Mouse (Mus musculus) liver, embryonic 15.5 days (tissue): ENCODE results near the gene Specc1l. TPM values are rescaled to one million over a fixed set of nuclear protein-coding genes. Genes with fewer than 3 reads are reported as not detected.
"Not testable (repeated sequence)": the region's sequence is repeated elsewhere in the genome, so short reads cannot be mapped to it uniquely, and the experiment has no call there.

Experiments used
- ATAC-seq: fragments of 200-750 bp; cut with Nextera tagmentation; 2 replicates; pipeline ENCODE4 v1.8.0; 2017; ENCODE audit warnings: moderate number of reproducible peaks, mild to moderate bottlenecking, moderate library complexity; ENCODE audit not compliant: insufficient read depth
- H3K27ac ChIP-seq: fragments of 300-500 bp; sonication (generic); replicated peaks from 2 replicates; pipeline ENCODE4 v1.5.1; 2015; ENCODE audit warnings: mild to moderate bottlenecking, inconsistent platforms
- H3K27me3 ChIP-seq: fragments of 300-500 bp; sonication (generic); 2 replicates; pipeline ENCODE4 v1.6.1; 2015; ENCODE audit warnings: mild to moderate bottlenecking, inconsistent platforms
- H3K36me3 ChIP-seq: fragments of 300-500 bp; sonication (generic); replicated peaks from 2 replicates; pipeline ENCODE4 v1.6.1; 2015; ENCODE audit warnings: moderate library complexity, mild to moderate bottlenecking, inconsistent platforms
- H3K4me1 ChIP-seq: fragments of 300-500 bp; sonication (generic); replicated peaks from 2 replicates; pipeline ENCODE4 v1.6.1; 2015; ENCODE audit warnings: inconsistent platforms
- H3K4me2 ChIP-seq: fragments of 300-500 bp; sonication (generic); 2 replicates; pipeline ENCODE4 v1.6.1; 2015; ENCODE audit warnings: moderate library complexity, mild to moderate bottlenecking, inconsistent platforms
- H3K4me3 ChIP-seq: fragments of 300-500 bp; sonication (generic); replicated peaks from 2 replicates; pipeline ENCODE4 v1.5.1; 2015; ENCODE audit warnings: mild to moderate bottlenecking, inconsistent platforms
- H3K9ac ChIP-seq: fragments of 300-500 bp; sonication (generic); 2 replicates; pipeline ENCODE4 v1.6.1; 2015; ENCODE audit warnings: moderate library complexity, mild to moderate bottlenecking, inconsistent platforms
- H3K9me3 ChIP-seq: fragments of 300-500 bp; sonication (generic); replicated peaks from 2 replicates; pipeline ENCODE4 v1.6.1; 2016; ENCODE audit warnings: inconsistent platforms
- WGBS: fragments of 180-500 bp; shearing (Covaris S2); methylation state at CpG from one replicate; pipeline ENCODE4 v1.1.7; 2015; ENCODE audit warnings: mixed read lengths; ENCODE audit not compliant: insufficient replicate concordance; 5-methylcytosine and 5-hydroxymethylcytosine counted together
- polyA plus RNA-seq: library from polyadenylated mRNA; unstranded; fragments of >200 nt; fragmentation: Nextera tagmentation; extraction: Ambion mirVana; gene quantifications from 2 replicates; pipeline ENCODE4 v1.2.1, GENCODE M21; 2015

The Specc1l gene
- polyA plus RNA-seq, 1 experiment from 2014 or later: 5.0 TPM

DNA sequence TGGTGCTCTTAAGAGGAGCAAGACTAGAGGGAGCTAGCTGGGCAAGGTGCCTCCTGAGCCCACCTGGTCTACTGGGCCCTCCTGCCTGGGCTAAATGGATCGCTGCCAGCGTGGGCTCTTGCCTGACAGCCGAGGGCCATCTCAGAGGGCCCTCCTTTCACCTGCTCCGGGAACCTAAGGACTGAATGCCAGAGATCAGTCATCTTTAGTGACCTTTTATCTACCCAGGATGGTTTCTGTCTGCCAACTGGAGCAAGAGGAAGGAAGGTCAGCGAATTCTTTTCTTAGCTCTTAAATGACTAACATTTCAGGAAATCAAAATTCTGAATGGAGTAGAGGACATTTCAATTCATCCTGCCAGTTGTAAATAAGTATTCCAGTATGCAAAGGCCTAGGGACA lies 138.7 kb downstream of the Specc1l start:
- Histone ChIP-seq H3K9me3 (no peaks in the 10 kb centered on the region), H3K4me3 (no peak overlapping the region), H3K4me2 (no peak overlapping the region), H3K27ac (no peak overlapping the region), H3K9ac (no peak overlapping the region), H3K4me1 (peaks cover 3% of the 10 kb centered on the region; the same call in 1 of the 2 replicates), H3K36me3 (no peaks in the 10 kb centered on the region), H3K27me3 (no peaks in the 10 kb centered on the region)
- 62% methylated on average over 5 of the region's 5 CpGs for WGBS
- ATAC-seq: no peak

DNA sequence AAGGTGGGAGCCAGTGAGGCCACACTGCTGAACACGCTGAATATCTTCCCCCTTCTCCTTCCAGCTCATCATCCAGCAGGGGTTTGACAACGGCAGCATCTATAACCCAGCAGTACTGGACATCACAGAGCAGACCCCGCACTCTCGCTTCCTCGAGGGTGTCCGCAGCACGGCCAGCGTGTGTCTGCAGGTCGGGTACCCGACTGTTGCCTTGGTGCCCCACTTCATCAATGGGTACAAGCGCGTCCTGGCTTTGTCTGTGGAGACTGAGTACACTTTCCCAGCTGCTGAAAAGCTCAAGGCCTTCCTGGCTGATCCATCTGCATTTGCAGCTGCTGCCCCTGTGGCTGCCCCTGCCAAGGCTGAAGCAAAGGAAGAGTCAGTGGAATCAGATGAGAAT lies 140.7 kb downstream of the Specc1l start:
- Histone ChIP-seq H3K4me2 (no peak overlapping the region), H3K36me3 (no peaks in the 10 kb centered on the region), H3K27me3 (no peaks in the 10 kb centered on the region), H3K27ac (no peak overlapping the region), H3K4me1 (peaks cover 3% of the 10 kb centered on the region; the same call in 1 of the 2 replicates), H3K4me3 (no peak overlapping the region), H3K9me3 (no peaks in the 10 kb centered on the region), H3K9ac (no peak overlapping the region)
- 84% methylated on average over 12 of the region's 12 CpGs for WGBS
- no peak for ATAC-seq

DNA sequence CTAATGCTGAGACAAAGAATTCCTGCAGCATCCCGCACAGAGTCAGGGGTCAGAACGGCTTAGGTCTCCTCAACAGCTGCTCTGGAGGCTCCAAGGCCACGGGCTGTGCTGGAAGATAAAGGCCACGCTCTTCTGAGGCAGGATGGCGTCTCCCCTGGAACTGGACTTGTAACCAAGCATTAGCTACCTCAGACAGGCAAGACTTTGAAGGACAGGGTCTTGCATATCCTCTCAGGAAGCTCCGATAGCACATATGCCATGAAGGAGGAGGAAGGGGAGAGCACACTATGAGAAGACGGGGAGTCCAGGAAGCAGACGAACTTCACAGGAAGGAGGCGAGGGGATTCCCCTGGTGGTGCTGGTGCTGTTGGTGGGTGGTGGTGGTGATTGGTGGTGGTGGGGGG lies 142.0 kb downstream of the Specc1l start:
- not testable (repeated sequence) for H3K9ac ChIP-seq, H3K27ac ChIP-seq, H3K27me3 ChIP-seq, H3K36me3 ChIP-seq, H3K4me1 ChIP-seq, H3K4me3 ChIP-seq, H3K9me3 ChIP-seq, H3K4me2 ChIP-seq
- WGBS: 27% methylated on average over 9 of the region's 9 CpGs
- ATAC-seq: peak; percentile 52; the same call in 1 of the 2 replicates

DNA sequence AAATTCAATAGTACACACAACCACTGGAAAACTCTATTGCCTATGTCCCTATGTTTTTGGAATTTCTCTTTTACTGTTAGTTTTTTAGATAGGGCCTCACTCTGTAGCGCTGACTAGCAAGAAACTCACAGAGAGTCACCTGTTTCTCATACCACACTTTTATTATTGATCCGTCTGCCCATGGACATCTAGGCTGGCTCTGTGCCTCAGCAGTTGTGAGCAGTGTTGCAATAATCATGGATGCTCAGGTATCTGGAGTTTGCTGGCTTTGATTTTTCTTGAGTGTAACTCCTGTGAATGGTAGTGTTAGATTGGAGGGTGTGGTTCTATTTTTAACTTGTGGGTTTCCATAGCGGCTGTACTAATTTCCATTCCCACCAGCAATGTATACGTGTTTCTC lies 143.5 kb downstream of the Specc1l start:
- Histone ChIP-seq H3K27ac (no peak overlapping the region), H3K4me2 (no peak overlapping the region), H3K4me3 (no peak overlapping the region), H3K4me1 (peaks cover 3% of the 10 kb centered on the region; the same call in 1 of the 2 replicates), H3K36me3 (no peaks in the 10 kb centered on the region), H3K9me3 (no peaks in the 10 kb centered on the region), H3K27me3 (no peaks in the 10 kb centered on the region), H3K9ac (no peak overlapping the region)
- 37% methylated on average over 4 of the region's 4 CpGs for WGBS
- ATAC-seq: no peak

Other genes starting within 250 kb of the Specc1l start
- 3.8 and 3.9 TPM in 2 replicates for gene Gnaz, start 244.9 kb upstream of the Specc1l start, polyA plus RNA-seq
- not detected in 2 replicates for gene Rsph14, start 179.5 kb upstream of the Specc1l start, polyA plus RNA-seq
- 1.7 and 2.1 TPM in 2 replicates for gene Rab36, start 175.0 kb upstream of the Specc1l start, polyA plus RNA-seq
- gene Bcr, start 151.5 kb upstream of the Specc1l start, polyA plus RNA-seq: 1.3 and 1.9 TPM in 2 replicates
- 1.4 and 1.8 TPM in 2 replicates for gene Adora2a, start 104.8 kb downstream of the Specc1l start, polyA plus RNA-seq
- gene Upb1, start 189.0 kb downstream of the Specc1l start, polyA plus RNA-seq: 28.0 and 32.6 TPM in 2 replicates